Mouse (Mus musculus) megakaryocyte progenitor cell, adult 5-6 weeks (primary cell): ENCODE data around the gene Myl9. TPM values are rescaled to one million over a fixed set of nuclear protein-coding genes. Genes with fewer than 3 reads are reported as not detected.
A peak's percentile ranks its signal among the peaks of the same experiment; 100 is the strongest.

Source experiments
- ATAC-seq: replicated peaks from 2 replicates; pipeline ENCODE4 v1.8.0; 2016; ENCODE audit warnings: mild to moderate bottlenecking, moderate TSS enrichment, inconsistent platforms; ENCODE audit not compliant: poor library complexity
- total RNA-seq, 2 experiments: library from RNA; stranded (forward) in 1 of 2; stranded (reverse) in 1 of 2; fragments of 157-497, 149-512 nt in 1 of 2; fragments of 200-1000 nt in 1 of 2; gene quantifications; 2 replicates each; pipeline versions ENCODE4 v1.2.3 to v1.2.4; 2015 to 2017

Gene Myl9
- total RNA-seq, 2 experiments from 2014 or later = not detected

GRCm38 (mm10) chr2:156763101-156763500 lies 12.1 kb upstream of the Myl9 start:
- ATAC-seq = no peak

DNA sequence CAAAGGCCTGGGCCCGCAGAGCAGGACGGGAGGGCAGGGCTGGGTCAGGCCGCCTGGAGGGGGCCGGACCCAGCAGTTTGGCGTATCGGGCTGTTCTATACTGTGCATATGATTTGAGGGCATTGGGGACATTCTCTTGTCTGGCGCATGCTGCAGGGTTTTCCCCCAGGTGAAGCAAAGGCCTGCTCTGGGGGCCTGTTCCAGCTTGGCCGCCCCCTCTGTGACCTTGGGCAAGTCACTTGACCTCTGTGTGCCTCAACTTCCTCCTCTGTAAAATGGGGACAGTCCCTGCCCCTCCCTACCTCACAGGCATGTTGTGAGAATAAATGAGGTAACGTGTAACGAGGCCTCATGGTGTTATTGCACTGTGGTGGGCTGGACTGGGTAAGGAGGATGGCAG lies 11.2 kb upstream of the Myl9 start:
- ATAC-seq = no peak

DNA sequence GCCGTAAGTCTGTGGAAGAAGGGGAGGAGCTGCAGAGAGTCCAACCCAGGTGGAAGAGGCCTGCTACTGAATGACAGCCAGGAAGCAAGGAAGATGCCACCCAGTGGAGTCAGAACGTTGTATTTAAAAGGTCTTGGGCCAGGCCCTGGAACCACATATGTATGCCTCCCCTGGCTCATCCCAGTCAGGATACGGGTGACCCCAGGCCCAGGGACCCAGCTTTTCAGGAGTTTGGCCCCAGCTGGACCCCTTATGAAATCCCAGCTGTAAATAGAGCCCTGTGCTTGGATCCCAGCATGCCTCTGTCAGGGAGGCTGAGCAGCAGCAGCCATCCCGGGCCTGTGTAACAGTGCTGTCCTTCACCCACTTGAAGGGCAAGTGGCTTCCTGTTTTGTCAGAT lies 10.5 kb upstream of the Myl9 start:
- no peak for ATAC-seq

- no peak for ATAC-seq
Observed at GRCm38 (mm10) chr2:156765593-156765992, 9.6 kb upstream of the Myl9 start.

DNA sequence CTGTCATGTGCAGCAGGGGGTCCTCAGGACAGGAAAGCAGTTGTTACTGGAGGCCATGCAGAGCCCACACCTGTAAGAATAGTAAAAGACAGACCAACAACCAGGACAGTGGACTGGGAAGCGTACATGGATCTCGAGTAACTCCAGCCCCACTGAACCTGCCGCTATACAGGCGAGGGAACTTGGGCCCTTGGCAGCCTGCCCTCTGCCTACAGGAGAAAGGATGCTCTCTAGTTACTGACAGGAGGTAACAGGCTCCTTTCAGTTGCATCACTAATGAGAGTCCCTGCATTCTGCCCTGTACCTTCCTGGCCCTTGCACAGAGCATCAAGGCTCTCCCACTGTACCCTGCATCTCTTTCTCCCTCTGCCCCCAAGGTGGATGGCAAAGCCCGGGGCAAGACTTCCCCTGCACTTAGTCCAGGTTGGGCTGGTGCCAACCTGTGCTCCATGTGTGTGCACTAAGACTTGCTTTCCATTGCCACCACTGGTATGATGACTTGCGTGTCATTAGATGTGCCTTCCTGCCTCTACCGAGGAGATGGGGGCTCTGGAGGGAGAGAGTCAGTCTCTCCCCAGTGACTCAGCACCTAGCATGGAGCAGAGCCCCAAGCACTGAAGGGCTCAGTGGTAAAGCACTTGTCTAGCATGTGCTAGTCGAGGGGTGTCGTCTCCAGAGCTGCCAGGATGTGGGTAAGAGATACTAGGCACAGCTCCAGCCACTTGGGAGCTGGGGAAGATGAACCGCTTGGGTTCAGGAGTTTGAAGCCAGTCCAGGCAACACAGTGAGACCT lies 8.8 kb upstream of the Myl9 start:
- peak; percentile 82 for ATAC-seq

- ATAC-seq = no peak
Observed at GRCm38 (mm10) chr2:156767108-156767507, 8.1 kb upstream of the Myl9 start.

DNA sequence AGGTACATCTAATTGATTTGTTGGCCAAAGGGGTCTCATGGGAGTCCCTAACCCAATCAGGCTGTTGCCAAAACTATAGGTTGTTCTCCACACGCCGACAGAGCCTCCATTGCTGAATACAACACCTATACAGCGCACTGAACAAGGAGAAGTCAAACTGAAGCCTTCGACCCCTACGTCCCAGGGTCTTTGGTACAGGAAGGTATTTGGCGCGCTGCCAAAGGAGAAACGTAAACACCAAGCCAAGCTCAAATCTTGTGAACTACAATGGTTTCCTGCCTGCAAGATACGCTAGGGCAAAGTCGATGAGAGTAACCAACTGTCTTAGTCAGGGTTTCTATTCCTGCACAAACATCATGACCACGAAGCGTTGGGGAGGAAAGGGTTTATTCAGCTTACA lies 5.9 kb upstream of the Myl9 start:
- no peak for ATAC-seq

DNA sequence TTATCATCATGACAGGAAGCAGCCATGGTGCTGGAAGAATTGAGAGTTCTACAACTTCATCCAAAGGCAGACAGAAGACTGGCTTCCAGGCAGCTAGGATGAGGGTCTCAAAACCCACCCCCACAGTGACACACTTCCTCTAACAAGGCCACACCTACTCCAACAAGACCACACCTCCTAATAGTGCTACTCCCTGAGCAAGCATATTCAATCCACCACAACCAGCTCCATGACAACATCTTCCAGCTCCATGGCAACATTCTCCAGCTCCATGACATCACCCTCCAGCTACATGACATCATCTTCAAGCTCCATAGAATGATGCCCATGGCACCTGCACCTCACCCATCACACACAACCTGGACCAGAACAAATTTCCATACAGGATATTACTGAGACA lies 1.8 kb upstream of the Myl9 start:
- no peak for ATAC-seq

- no peak for ATAC-seq
Observed at GRCm38 (mm10) chr2:156774035-156774737, 1.0 kb upstream of the Myl9 start.

DNA sequence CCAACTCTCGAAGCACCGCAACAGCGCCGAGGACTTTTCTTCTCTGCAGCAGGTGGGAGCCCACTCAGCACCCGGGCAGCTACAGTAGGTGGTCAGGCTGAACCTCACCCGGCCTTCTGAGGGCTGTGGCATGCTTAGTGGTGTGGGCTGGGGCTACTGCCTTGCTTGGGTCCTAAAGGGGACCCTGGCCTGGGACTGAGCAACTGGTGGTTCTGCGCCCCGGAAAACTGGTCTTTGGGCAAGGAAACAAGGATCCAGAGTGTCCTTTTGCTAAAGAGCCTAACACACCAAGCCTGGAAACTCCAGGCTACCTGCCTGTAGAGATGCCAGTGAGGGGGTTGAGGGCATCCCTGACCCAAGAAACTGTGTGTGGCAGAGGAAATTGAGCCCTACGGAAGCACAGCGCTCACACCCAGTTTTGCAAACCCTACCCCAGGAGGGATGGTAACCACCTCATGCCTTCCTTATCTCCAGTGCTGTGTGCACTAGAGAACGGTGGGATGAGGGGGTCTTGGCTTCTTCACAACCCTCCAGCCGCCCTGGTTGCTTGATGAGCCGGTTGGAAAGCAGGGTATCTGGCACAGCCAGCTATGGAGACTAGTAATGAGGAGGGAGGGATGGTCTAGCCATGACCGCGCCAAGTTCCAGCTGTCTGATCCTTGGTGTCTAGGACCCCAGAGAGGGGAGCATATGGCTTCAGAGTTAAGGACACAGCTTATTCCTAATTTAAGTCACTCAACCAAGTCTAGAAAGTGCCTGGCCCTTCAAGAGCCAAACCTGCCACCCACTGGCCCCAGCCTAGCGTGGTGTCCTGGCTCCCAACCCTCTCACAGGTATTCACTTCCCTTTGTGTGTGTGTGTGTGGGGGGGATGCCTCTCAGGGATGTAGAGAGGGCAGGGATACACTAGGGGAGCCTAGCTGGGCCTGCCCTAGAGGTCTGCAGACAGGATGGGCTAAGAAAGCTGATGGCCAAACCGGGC lies 525 bp downstream of the Myl9 start:
- ATAC-seq = no peak

- ATAC-seq = no peak
Observed at GRCm38 (mm10) chr2:156776907-156777306, 1.7 kb downstream of the Myl9 start.

DNA sequence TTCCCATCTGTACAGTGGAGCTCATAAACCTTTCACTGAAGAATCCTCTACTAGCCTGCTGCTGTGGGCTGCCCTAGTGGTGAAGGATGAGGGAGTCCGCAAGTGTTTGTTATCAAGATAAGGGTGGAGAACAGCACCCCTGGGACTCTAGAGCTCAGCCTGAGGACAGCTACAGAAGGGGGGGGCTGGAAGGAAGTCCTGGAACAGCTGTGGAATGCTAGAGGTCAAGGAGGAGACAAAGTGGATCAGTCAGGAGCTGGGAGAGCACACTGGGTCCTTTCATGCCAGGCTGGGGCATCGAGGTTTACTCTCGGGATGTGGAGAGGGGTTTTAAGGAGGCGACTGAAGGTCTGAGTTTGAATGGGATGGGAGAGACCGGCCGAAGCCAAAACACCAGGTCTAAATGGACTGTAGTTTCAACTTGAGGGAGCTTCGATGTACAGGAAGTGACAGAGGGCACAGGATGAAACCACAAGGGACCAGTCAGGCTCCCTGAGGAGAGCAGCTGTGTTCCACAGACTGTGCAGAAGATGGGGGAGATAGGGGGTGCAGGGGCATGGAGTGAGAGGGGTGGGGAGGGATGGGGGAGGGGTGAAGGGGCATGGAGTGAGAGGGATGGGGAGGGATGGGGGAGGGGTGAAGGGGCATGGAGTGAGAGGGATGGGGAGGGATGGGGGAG lies 2.2 kb downstream of the Myl9 start:
- ATAC-seq = peak; percentile 50

DNA sequence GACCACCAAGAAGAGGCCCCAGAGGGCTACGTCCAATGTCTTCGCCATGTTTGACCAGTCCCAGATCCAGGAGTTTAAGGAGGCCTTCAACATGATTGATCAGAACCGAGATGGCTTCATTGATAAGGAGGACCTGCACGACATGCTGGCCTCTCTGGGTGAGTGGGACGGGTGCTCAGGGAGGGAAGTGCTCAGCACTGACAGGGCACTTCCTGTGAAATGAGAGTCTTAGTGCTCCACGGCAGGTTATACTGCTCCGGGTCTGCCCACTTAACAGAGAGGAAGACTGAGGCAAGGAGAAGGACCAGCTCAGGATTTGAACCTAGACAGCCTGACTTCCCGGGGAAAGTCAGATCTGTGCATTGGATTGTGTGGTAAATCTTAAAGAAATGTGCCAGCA lies 3.4 kb downstream of the Myl9 start:
- ATAC-seq = no peak

DNA sequence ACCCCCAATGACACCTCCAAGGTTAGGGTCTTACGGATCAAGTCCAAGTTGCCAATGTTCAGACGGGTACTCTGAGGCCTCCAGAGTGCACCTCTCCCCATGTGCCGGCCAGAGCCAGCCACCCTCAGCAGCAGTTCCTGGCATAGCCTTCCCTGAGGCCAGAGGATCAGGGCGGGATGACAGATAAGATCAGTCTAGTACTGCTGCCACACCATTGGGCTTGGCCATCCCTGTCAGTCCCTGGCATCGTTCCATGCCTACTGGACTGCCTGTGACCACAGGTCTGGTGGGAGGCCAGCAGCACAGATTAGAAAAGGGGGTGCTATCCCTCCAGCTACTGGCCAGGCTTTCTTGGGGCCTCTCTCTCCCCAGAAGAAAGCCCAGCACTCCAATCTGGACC lies 3.8 kb downstream of the Myl9 start:
- no peak for ATAC-seq

- no peak for ATAC-seq
Observed at GRCm38 (mm10) chr2:156779488-156779887, 4.3 kb downstream of the Myl9 start.

DNA sequence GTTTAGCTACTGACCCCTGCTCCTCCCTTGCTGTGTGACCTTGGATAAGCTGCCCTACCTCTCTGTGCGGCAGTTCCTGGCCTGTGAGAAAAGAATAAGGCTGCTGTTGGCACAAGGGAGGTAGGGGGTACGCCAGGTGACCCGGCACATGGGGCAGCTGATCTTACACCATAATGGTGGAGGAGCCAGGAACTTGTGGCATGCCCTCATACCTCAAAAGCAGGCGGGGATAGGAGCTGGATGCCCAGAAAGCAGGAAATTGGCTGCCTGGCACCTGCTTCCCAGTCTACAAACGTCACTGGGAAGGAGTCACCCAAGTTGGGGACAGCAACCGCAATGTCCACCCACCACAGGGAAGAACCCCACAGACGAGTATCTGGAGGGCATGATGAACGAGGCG lies 4.9 kb downstream of the Myl9 start:
- ATAC-seq = no peak

DNA sequence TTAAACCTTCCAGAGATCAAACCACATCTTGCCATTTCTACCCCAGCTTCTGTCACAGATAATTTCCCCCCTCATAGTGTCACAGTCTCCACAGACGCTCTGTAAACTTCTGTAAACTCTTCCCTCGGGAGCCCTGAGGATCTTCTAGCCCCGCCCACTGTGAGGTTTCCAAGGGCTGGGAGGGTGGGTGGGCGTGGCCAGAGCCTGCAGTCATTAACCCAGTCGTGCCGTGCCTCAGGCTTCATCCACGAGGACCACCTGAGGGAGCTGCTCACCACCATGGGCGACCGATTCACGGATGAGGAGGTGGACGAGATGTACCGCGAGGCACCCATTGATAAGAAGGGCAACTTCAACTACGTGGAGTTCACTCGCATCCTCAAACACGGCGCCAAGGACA lies 5.5 kb downstream of the Myl9 start:
- ATAC-seq = no peak

DNA sequence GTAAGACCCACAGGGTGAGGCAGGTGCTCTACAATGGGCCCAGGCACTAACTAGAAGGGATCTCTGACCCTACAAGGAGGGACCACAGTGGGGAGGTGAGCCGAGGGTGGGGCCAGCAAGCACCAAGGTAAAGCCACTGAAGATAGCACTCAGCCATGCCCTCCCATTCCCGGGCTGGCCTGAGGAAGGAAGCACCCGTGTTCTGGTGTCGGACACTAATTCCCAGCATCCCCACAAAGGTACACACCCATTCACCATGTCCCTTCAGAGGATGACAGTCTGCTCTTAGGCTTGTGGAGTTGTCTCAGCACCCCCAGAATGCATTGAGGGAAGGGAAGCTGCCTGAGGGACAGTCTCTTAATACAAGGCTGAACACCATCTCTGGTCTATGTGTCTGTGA lies 6.1 kb downstream of the Myl9 start:
- ATAC-seq = no peak

DNA sequence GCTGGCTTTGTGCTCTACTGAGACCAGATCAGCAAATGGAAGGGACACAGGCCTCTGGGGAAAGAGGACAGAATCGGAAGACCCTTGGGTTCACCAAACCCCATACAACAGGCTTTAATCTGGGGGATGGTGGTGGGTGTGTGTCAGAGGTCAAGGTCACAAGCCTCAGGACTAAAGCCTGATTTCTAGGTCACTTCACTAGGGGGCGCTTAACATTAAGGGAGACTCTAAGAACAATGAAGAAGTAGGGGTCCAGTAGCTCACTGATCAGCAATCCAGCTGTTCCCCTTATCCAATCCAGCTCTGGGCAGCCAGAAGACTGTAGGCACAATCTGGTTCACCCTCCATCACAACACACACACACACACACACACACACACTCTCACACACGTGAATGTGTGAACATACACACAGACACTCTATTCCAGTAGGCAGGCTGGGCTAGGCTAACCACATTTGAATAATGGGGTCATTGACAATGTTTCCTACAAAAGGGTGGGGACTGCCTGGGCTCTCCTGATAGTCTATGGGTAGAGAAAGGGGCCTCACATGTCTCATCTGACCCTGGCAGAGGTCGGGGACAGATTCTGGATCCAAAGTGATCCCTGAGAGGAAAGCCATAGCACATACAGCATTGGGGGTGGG lies 6.7 kb downstream of the Myl9 start:
- peak; percentile 40 for ATAC-seq
